Mouse (Mus musculus) forebrain, postnatal 0 days (tissue): ENCODE measurements around the gene 4930451I11Rik. TPM values are rescaled to one million over a fixed set of nuclear protein-coding genes. Genes with fewer than 3 reads are reported as not detected.

Source experiments
- ATAC-seq: fragments of 200-750 bp; cut with Nextera tagmentation; 2 replicates; pipeline ENCODE4 v1.8.0; 2017; ENCODE audit warnings: mild to moderate bottlenecking, moderate library complexity
- DNase-seq: peaks from one replicate; pipeline ENCODE4 v3.0.0-alpha.2; 2015
- H3K27ac ChIP-seq: fragments of 300-500 bp; sonication (generic); 2 replicates; pipeline ENCODE4 v1.5.1; 2014; ENCODE audit warnings: low read depth, mild to moderate bottlenecking, antibody characterized with exemption, low read length, moderate library complexity, mixed read lengths
- H3K27me3 ChIP-seq: fragments of 300-500 bp; sonication (generic); 2 replicates; pipeline ENCODE4 v1.6.1; 2014; ENCODE audit warnings: mild to moderate bottlenecking, low read length, mixed read lengths; ENCODE audit not compliant: insufficient read depth
- H3K36me3 ChIP-seq: fragments of 300-500 bp; sonication (generic); 2 replicates; pipeline ENCODE4 v1.6.1; 2014; ENCODE audit warnings: mild to moderate bottlenecking, moderate library complexity; ENCODE audit not compliant: insufficient read depth
- H3K4me1 ChIP-seq: fragments of 300-500 bp; sonication (generic); 2 replicates; pipeline ENCODE4 v1.6.1; 2014; ENCODE audit warnings: antibody characterized with exemption; ENCODE audit not compliant: insufficient read depth
- H3K4me2 ChIP-seq: fragments of 300-500 bp; sonication (generic); 2 replicates; pipeline ENCODE4 v1.6.1; 2014; ENCODE audit warnings: low read depth, mild to moderate bottlenecking, moderate library complexity
- H3K4me3 ChIP-seq: fragments of 300-500 bp; sonication (generic); 2 replicates; pipeline ENCODE4 v1.5.1; 2014; ENCODE audit warnings: low read depth, low read length, mixed read lengths
- H3K9ac ChIP-seq: fragments of 300-500 bp; sonication (generic); 2 replicates; pipeline ENCODE4 v1.6.1; 2014; ENCODE audit warnings: mild to moderate bottlenecking
- H3K9me3 ChIP-seq: fragments of 300-500 bp; sonication (generic); 2 replicates; pipeline ENCODE4 v1.6.1; 2016; ENCODE audit warnings: low read length
- CTCF ChIP-seq: sonication (generic); IDR thresholded peaks from 2 replicates; pipeline ENCODE4 v1.5.1; 2016; ENCODE audit warnings: antibody characterized with exemption, control low read depth, low read depth
- WGBS: fragments of 180-500 bp; shearing (Covaris S2); extraction: QIAGEN DNeasy Blood & Tissue Kit; methylation state at CpG from one replicate; pipeline ENCODE4 v1.1.7; 2014; 5-methylcytosine and 5-hydroxymethylcytosine counted together
- polyA plus RNA-seq: library from polyadenylated mRNA; unstranded; fragments of >200 nt; fragmentation: Nextera tagmentation; extraction: Ambion mirVana; gene quantifications from 2 replicates; pipeline ENCODE4 v1.2.1, GENCODE M21; 2015
- total RNA-seq: library from RNA; depleted of rRNA; stranded (reverse); fragments of >200 nt; gene quantifications from 2 replicates; pipeline ENCODE4 v1.2.3, GENCODE M21; 2014

Gene 4930451I11Rik
- total and polyA plus RNA-seq, 2 experiments from 2014 or later, result not detected

DNA sequence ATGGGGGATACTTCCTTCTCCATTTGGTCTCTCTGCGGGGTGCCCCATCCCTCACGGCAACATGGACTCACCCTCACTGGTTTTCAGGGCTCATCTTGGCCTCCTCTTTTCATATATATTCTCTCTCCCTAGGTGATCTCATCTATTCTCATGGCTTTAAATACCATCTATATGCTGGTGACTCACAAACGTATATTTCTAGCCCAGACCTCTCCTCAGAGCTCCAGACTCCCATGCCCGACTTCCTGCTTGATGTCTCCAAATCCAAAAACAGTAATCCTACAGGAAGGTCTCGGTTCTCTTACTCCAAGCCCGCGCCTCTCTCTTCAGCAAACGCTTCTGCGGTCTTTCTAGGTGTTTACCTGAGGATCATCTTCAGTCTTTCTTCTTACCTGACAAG, 11.8 kb upstream of the 4930451I11Rik start:
- DNase-seq (no peak), ATAC-seq (no peak)
- no peak overlapping the region for H3K27ac ChIP-seq
- no peak for TF ChIP-seq CTCF
- H3K4me2 ChIP-seq, result no peak overlapping the region
- H3K36me3 ChIP-seq, result no peaks in the 10 kb centered on the region
- no peaks in the 10 kb centered on the region for H3K9me3 ChIP-seq
- H3K4me1 ChIP-seq, result 0 out of 2 replicates have a peak, but pooled peaks cover 6% of the 10 kb centered on the region
- WGBS, result 83% methylated on average over 9 of the region's 9 CpGs
- no peak overlapping the region for H3K4me3 ChIP-seq
- no peaks in the 10 kb centered on the region for H3K27me3 ChIP-seq
- H3K9ac ChIP-seq, result no peak overlapping the region

DNA sequence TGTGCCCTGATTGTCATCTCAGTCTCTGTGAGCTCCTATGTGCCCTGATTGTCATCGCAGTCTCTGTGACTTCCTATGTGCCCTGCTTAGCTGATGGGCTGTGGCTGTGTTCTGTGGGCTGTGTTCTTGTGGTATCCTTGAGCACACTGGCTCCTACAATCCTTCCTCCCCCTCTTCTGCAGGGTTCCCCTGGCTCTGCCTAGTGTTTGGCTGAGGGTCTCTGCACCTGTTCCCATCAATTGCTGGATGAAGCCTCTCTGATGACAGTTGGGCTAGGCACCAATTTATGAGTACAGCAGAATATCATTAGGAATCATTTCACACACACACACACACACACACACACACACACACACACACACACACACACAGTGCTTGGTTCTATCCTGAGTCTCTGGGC, 1.9 kb upstream of the 4930451I11Rik start:
- no peaks in the 10 kb centered on the region for H3K27me3 ChIP-seq
- no peak overlapping the region for H3K27ac ChIP-seq
- H3K9me3 ChIP-seq, result no peaks in the 10 kb centered on the region
- no peak overlapping the region for H3K4me3 ChIP-seq
- H3K9ac ChIP-seq, result no peak overlapping the region
- H3K4me2 ChIP-seq, result no peak overlapping the region
- peaks cover 15% of the 10 kb centered on the region for H3K36me3 ChIP-seq
- no peaks in the 10 kb centered on the region for H3K4me1 ChIP-seq
- 100% methylated on average over 1 of the region's 1 CpGs for WGBS
- DNase-seq (no peak), ATAC-seq (no peak)
- TF ChIP-seq CTCF, result no peak

DNA sequence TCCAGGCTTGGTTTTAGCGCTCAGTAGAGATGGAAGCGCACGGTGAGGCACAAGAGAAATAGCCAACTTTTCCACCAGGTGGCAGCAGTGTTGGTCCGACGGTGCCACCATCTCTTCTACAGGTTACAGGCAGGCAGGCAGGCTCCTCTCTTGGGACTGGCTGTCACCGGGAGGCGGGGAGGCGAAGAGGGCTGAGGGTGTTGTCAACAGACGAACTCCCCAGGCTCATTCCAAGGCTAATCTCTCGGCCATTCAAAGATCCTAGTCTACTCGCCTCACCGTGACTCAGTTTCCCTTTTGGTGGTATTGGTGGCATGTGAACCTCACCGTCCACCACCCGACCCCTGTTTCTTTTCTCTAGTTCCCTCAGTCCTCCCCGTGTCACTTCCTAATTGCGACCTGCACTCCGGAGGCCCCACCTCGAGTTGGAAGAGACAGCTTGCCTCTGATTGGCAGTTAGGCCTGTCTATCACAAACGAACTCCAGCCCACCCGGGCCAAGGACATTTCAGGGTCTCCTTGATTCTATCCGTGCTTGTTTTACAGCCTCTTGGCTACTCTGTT, 678 bp upstream of the 4930451I11Rik start:
- H3K4me1 ChIP-seq, result no peaks in the 10 kb centered on the region
- peak overlapping the region; percentile 48 for H3K4me2 ChIP-seq
- peak; percentile 86 for DNase-seq
- H3K27ac ChIP-seq, result no peak overlapping the region
- TF ChIP-seq CTCF, result peak; percentile 92
- H3K9me3 ChIP-seq, result no peaks in the 10 kb centered on the region
- ATAC-seq, result peak; percentile 94
- H3K4me3 ChIP-seq, result peak overlapping the region; percentile 19
- WGBS, result 1% methylated on average over 21 of the region's 21 CpGs
- peaks cover 20% of the 10 kb centered on the region for H3K36me3 ChIP-seq
- H3K9ac ChIP-seq, result peak overlapping the region; percentile 33; the same call in 1 of the 2 replicates
- H3K27me3 ChIP-seq, result no peaks in the 10 kb centered on the region

DNA sequence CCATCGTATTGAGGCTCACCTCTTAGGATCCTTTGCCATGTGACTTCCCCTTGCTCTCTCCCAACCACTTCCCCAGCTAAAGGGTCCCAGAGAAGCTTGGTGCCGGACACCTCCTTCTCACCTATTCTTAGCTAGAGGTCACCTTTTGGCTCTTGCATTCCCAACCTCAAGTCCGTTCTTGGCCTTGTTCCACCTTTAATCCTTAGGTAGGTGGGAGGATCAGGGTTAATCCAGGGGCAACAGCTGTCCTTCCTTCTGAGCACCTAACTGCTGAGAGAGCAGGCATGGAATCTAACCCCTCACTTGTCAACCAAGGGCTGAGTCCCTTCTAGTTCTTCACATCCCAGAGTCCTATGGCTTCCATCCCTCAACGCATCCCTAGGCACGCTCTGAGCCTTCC, 5.5 kb downstream of the 4930451I11Rik start:
- WGBS, result 70% methylated on average over 5 of the region's 5 CpGs
- Histone ChIP-seq H3K4me1 (peaks cover 10% of the 10 kb centered on the region; the same call in 1 of the 2 replicates), H3K36me3 (peaks cover 27% of the 10 kb centered on the region), H3K27ac (no peak overlapping the region), H3K4me3 (no peak overlapping the region), H3K4me2 (no peak overlapping the region), H3K27me3 (no peaks in the 10 kb centered on the region), H3K9ac (no peak overlapping the region), H3K9me3 (no peaks in the 10 kb centered on the region)
- no peak for ATAC-seq
- TF ChIP-seq CTCF, result no peak
- no peak for DNase-seq

DNA sequence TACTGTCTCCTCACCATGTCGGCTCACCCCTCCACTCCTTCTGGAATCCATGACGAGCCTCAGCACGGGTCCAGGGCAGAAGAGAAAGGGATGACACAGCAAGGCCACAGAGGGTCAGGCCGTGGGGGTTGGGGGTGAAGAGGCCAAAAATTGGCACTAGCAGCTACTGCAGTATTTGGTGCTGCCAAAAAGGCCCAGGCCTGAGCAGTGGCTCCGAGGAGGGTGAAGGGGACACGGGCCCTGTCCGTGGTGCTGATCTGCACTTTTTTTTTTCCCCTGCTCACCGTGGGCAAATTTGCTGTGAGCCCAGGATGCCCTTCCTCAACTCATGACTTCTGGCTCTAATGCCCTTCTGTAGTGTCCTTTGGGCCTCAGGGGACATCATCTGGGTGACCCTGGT, 6.0 kb downstream of the 4930451I11Rik start:
- ATAC-seq (no peak), DNase-seq (no peak)
- WGBS, result 29% methylated on average over 8 of the region's 8 CpGs
- Histone ChIP-seq H3K4me1 (peaks cover 10% of the 10 kb centered on the region; the same call in 1 of the 2 replicates), H3K36me3 (peaks cover 27% of the 10 kb centered on the region), H3K9me3 (no peaks in the 10 kb centered on the region), H3K4me2 (no peak overlapping the region), H3K4me3 (no peak overlapping the region), H3K27ac (no peak overlapping the region), H3K9ac (0 out of 2 replicates have a peak overlapping the region, but pooled peaks have one; percentile 14), H3K27me3 (no peaks in the 10 kb centered on the region)
- no peak for TF ChIP-seq CTCF

DNA sequence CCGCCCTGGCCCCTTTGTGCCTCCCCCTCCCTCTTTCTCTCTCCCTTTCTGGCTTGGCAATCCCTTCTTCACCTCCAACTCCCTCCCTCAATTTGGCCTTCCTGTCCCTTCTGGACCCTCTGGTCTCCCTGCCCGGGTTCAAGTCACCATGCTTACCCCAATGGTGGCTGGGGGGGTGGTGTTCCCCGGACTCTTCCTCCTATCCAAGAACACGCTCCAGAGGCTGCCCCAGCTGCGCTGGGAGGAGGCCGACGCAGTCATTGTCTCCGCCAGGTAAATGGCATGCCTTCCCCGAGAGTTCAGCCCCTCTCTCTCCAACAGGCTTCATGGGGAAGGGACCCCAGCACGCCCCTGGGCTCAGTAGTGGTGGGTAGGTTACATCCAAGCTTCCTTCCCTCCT, 7.5 kb downstream of the 4930451I11Rik start:
- Histone ChIP-seq H3K27me3 (no peaks in the 10 kb centered on the region), H3K36me3 (peaks cover 19% of the 10 kb centered on the region), H3K4me2 (peak overlapping the region; percentile 81), H3K4me3 (peak overlapping the region; percentile 88), H3K27ac (peak overlapping the region; percentile 84; the same call in 1 of the 2 replicates), H3K4me1 (peaks cover 10% of the 10 kb centered on the region; the same call in 1 of the 2 replicates), H3K9ac (peak overlapping the region; percentile 87), H3K9me3 (no peaks in the 10 kb centered on the region)
- no peak for ATAC-seq
- peak; percentile 39 for DNase-seq
- WGBS, result 6% methylated on average over 10 of the region's 10 CpGs
- no peak for TF ChIP-seq CTCF

DNA sequence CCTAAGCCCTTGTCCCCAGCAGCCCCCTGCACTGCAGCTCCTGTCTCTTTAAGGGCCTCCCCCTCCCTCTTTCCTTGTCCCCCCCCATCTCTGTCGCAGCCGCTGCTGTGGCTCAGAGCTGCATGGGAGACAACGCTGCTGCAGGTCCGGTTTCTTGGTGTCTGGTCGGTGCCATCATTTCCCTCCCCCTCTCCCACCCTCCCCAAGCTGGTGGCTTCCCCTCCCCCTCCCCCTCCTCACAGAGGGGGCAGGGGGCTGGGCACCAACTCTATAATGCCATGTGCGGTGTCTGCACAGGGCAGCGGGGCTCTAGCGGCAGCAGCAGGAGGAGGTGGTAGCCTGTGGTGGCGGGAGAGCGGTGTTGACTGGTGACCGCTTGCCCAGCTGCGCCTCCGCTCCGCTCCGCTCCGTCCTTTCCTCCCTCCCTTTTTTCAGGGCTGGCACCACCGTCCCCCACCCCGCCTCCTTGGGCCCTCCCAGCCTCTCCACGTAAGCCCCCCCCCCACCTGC, 8.2 kb downstream of the 4930451I11Rik start:
- Histone ChIP-seq H3K36me3 (peaks cover 12% of the 10 kb centered on the region; the same call in 1 of the 2 replicates), H3K9me3 (no peaks in the 10 kb centered on the region), H3K27ac (peak overlapping the region; percentile 84), H3K4me3 (peak overlapping the region; percentile 88), H3K4me1 (peaks cover 10% of the 10 kb centered on the region; the same call in 1 of the 2 replicates), H3K27me3 (no peaks in the 10 kb centered on the region), H3K4me2 (peak overlapping the region; percentile 81), H3K9ac (peak overlapping the region; percentile 87)
- WGBS, result 5% methylated on average over 15 of the region's 19 CpGs
- TF ChIP-seq CTCF, result no peak
- DNase-seq (peak; percentile 73), ATAC-seq (peak; percentile 88)
